Mouse (Mus musculus) thymus, adult 2 months (tissue): ENCODE results near the gene Tmem120a. TPM values are rescaled to one million over a fixed set of nuclear protein-coding genes. Genes with fewer than 3 reads are reported as not detected.

Experiments
- DNase-seq: peaks from one replicate; pipeline ENCODE4 v3.0.0; 2021
- H3K27ac ChIP-seq: fragments of 200-500 bp; 2 replicates; pipeline ENCODE4 v1.5.1; 2012; ENCODE audit warnings: low read length, control low read depth; ENCODE audit not compliant: control insufficient read depth, insufficient read depth
- H3K27me3 ChIP-seq: fragments of 200-500 bp; 2 replicates; pipeline ENCODE4 v1.6.1; 2012; ENCODE audit warnings: mild to moderate bottlenecking, low read length, moderate library complexity, mixed read lengths; ENCODE audit not compliant: control insufficient read depth, insufficient read depth
- H3K36me3 ChIP-seq: fragments of 200-500 bp; 2 replicates; pipeline ENCODE4 v1.6.1; 2012; ENCODE audit warnings: mild to moderate bottlenecking, low read length, moderate library complexity; ENCODE audit not compliant: control insufficient read depth, insufficient read depth
- H3K4me1 ChIP-seq: fragments of 200-500 bp; replicated peaks from 2 replicates; pipeline ENCODE4 v1.6.1; 2012; ENCODE audit warnings: low read length; ENCODE audit not compliant: control insufficient read depth, insufficient read depth
- H3K4me3 ChIP-seq: fragments of 200-500 bp; 2 replicates; pipeline ENCODE4 v1.5.1; 2012; ENCODE audit warnings: mild to moderate bottlenecking, low read length, control low read depth, moderate library complexity; ENCODE audit not compliant: control insufficient read depth, insufficient read depth
- CTCF ChIP-seq: fragments of 200-500 bp; IDR thresholded peaks from 2 replicates; pipeline ENCODE4 v1.5.1; 2012; ENCODE audit warnings: mild to moderate bottlenecking, control low read depth, low read length, moderate library complexity, borderline replicate concordance; ENCODE audit not compliant: control insufficient read depth, poor library complexity, insufficient read depth; ENCODE audit errors: extremely low read depth
- POLR2A ChIP-seq: fragments of 200-500 bp; IDR thresholded peaks from 2 replicates; pipeline ENCODE4 v1.6.1; 2012; ENCODE audit warnings: mild to moderate bottlenecking, low read length, control low read depth, moderate library complexity; ENCODE audit not compliant: control insufficient read depth, poor library complexity, insufficient read depth; ENCODE audit errors: extremely low read depth
- WGBS: fragments of 180-500 bp; shearing (Covaris S2); methylation state at CpG from one replicate; pipeline ENCODE4 v1.1.7; 2018; 5-methylcytosine and 5-hydroxymethylcytosine counted together
- polyA plus RNA-seq: library from polyadenylated mRNA; depleted of rRNA; stranded (reverse); fragments of >200 nt; gene quantifications from 2 replicates; pipeline ENCODE4 v1.2.3, GENCODE M21; 2012

Tmem120a gene
- polyA plus RNA-seq, 1 experiment: 37.7 TPM

- no peak overlapping the region for H3K4me3 ChIP-seq
- no peak for TF ChIP-seq POLR2A
- TF ChIP-seq CTCF: no peak
- H3K27ac ChIP-seq: no peak overlapping the region
- DNase-seq: no peak
- H3K27me3 ChIP-seq: no peaks in the 10 kb centered on the region
- no peaks in the 10 kb centered on the region for H3K4me1 ChIP-seq
- peaks cover 42% of the 10 kb centered on the region for H3K36me3 ChIP-seq
- WGBS: 95% methylated on average over 42 of the region's 42 CpGs
These were observed 10.1 kb downstream of the Tmem120a start for GRCm38 (mm10) chr5:135734057-135734680.

- Histone ChIP-seq H3K4me3 (no peak overlapping the region), H3K36me3 (peaks cover 42% of the 10 kb centered on the region), H3K27ac (no peak overlapping the region), H3K27me3 (no peaks in the 10 kb centered on the region), H3K4me1 (no peaks in the 10 kb centered on the region)
- 91% methylated on average over 4 of the region's 4 CpGs for WGBS
- TF ChIP-seq CTCF (no peak), POLR2A (no peak)
- no peak for DNase-seq
These were observed 11.2 kb downstream of the Tmem120a start for GRCm38 (mm10) chr5:135733071-135733470.

DNA sequence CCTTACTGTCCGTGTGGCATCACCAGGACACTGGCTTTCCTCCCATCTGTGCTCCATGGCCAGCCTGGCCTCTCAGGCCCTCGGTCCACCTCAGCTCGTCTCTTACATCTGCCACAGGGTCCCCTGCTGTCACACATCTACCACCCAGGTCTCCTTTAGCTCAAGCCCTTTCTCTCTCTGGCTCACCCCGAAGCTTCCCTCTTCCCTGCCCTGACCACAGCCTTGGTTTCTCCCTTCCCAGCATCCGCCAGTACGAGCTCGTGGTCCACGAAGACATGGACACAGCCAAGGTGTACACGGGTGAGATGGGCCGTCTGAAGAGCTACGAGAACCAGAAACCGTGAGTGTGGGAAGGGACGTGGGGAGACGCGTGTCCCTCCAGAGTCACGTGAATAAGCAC is 12.9 kb downstream of the Tmem120a start:
- H3K27me3 ChIP-seq: no peaks in the 10 kb centered on the region
- H3K4me1 ChIP-seq: no peaks in the 10 kb centered on the region
- H3K27ac ChIP-seq: no peak overlapping the region
- H3K36me3 ChIP-seq: peaks cover 42% of the 10 kb centered on the region
- DNase-seq: no peak
- 98% methylated on average over 16 of the region's 16 CpGs for WGBS
- TF ChIP-seq POLR2A (no peak), CTCF (no peak)
- H3K4me3 ChIP-seq: no peak overlapping the region

DNA sequence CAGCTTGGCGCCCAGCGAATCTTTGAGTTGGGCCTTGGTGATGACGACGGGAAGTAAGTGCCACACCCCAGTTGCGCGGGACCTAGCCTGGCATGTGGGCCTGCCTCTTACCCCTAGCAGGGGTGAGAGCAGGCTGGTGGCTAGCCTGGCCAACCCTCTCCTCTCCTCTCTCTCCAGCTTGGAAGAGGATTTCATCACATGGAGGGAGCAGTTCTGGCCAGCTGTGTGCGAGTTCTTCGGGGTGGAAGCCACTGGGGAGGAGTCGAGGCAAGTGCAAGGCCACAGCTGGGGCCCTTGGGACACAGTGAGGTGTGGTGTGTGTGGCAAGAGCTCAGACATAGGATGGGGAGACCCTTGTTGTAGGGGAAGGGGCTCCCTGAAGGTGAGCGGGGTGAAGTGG is 13.3 kb downstream of the Tmem120a start:
- Histone ChIP-seq H3K4me3 (no peak overlapping the region), H3K36me3 (peaks cover 42% of the 10 kb centered on the region), H3K27ac (no peak overlapping the region), H3K4me1 (no peaks in the 10 kb centered on the region), H3K27me3 (no peaks in the 10 kb centered on the region)
- 93% methylated on average over 10 of the region's 10 CpGs for WGBS
- DNase-seq: no peak
- TF ChIP-seq POLR2A (no peak), CTCF (no peak)

DNA sequence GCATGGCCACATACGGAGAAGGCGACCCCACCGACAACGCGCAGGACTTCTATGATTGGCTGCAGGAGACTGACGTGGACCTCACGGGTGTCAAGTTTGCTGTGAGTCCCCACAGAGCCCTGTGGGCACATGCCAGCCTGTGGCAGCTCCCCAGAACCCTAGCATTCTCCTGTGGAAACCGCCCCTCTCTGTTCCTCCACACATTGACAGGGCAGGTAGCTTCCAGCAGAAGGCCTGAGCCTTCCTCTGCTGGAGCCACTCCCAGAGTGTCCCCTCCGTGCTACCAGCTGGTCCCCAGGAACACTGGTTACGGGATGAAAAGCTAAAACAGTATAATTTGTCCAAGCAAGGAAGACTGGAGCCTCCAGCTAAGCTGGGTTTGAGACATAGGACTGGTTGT is 14.0 kb downstream of the Tmem120a start:
- no peak for TF ChIP-seq POLR2A
- no peak for TF ChIP-seq CTCF
- Histone ChIP-seq H3K4me1 (no peaks in the 10 kb centered on the region), H3K36me3 (peaks cover 42% of the 10 kb centered on the region), H3K27ac (no peak overlapping the region), H3K4me3 (no peak overlapping the region), H3K27me3 (no peaks in the 10 kb centered on the region)
- 99% methylated on average over 10 of the region's 10 CpGs for WGBS
- no peak for DNase-seq

- 98% methylated on average over 13 of the region's 13 CpGs for WGBS
- H3K4me3 ChIP-seq: no peak overlapping the region
- no peak for DNase-seq
- H3K27me3 ChIP-seq: no peaks in the 10 kb centered on the region
- TF ChIP-seq CTCF (no peak), POLR2A (no peak)
- H3K27ac ChIP-seq: no peak overlapping the region
- peaks cover 33% of the 10 kb centered on the region for H3K36me3 ChIP-seq
- H3K4me1 ChIP-seq: no peaks in the 10 kb centered on the region
These were observed 14.9 kb downstream of the Tmem120a start for GRCm38 (mm10) chr5:135729351-135729750.

- DNase-seq: no peak
- TF ChIP-seq CTCF (no peak), POLR2A (no peak)
- Histone ChIP-seq H3K4me3 (no peak overlapping the region), H3K4me1 (no peaks in the 10 kb centered on the region), H3K36me3 (peaks cover 28% of the 10 kb centered on the region), H3K27ac (no peak overlapping the region), H3K27me3 (no peaks in the 10 kb centered on the region)
- WGBS: 97% methylated on average over 13 of the region's 13 CpGs
These were observed 15.9 kb downstream of the Tmem120a start for GRCm38 (mm10) chr5:135728361-135728760.
